Mouse (Mus musculus): ENCODE data around the gene Pdcd1lg2.
"Not testable (repeated sequence)": the region's sequence is repeated elsewhere in the genome, so short reads cannot be mapped to it uniquely, and the experiment has no call there.

The Pdcd1lg2 gene

DNA sequence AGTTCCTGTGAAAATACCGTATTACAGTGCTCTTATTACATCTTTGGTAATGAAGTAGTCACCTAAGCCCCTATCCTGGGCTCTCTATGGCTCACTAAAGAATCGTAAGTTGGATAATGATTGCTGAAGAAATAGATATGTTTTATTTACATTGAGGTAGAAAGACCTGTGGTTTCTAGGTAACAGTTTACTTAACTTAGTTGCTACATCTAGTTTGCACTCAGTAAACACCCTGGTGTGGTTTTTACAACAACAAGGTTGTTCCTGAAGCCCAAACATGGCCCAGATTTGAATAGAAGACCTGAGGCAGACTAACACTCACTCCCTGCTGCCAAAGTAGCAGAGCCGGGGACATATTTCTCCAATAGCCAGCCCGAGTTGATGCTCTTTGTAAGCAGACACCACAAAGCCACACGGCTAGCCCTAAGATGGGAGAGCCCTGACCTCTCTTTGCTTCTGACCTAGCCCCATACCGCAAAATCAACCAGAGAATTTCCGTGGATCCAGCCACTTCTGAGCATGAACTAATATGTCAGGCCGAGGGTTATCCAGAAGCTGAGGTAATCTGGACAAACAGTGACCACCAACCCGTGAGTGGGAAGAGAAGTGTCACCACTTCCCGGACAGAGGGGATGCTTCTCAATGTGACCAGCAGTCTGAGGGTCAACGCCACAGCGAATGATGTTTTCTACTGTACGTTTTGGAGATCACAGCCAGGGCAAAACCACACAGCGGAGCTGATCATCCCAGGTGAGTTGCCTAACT is 30.7 kb upstream of the Pdcd1lg2 start:
- no peak for DNase-seq (ENCODE audit: low read depth in 1 of 2, low spot score in 2 of 2)

DNA sequence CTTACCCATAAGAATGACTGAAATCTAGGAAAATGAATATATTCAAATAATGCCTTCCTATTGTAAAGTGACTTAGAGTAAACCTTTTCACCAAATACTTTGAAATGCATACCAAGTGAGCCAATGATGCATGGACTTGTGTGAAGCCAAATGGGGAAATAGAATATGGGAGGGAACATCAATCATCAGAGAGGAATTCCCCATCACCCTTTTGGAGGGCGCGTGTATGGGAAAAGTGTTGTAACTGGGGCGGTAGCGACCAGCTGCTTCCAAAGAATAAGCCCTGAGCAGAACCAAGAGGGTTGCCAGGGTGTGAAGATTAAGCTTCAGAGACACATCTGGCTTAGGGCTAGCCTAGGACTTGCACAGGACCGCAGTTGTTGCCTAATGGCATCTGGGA is 27.4 kb upstream of the Pdcd1lg2 start:
- peak in 1 of 2 experiments; percentile 42 for DNase-seq (ENCODE audit: low read depth in 1 of 2, low spot score in 2 of 2)

DNA sequence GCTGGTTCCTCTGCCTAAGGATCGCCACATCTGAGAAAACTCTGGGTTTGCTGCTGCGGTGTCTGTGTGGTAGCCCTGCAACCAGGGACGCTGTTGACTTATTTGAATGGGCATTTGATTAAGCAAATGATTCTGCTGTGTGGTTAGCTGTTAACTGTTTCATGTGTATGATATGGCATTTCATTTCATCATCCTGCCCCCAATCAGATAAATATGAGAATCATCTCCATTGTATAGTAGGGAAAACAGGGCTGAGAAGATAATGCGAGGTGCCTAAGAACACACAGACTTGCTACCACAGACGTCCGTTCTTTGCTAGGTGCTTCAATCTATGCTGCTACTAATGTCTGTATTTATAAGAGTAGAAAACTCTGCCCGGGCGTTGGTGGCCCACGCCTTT is 26.3 kb upstream of the Pdcd1lg2 start:
- no peak for DNase-seq (ENCODE audit: low read depth in 1 of 2, low spot score in 2 of 2)

DNA sequence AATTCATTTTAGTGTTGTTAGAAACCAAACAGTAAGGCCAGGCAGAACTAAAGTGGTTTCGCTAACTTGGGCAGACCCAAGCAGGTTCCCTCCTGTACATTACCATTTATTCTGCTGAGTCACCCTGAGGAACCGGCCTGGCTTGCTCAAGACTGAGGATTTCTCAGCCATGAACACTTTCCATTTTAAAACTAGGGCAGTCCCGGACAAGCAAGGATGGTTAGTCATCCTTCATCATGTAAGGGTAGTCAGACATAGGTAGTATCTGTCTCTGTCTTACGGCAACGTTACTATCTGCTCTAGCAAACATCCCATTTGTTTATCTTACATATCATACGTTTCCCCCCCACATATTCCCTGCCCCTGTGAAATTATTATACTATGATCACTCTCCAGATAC is 25.7 kb upstream of the Pdcd1lg2 start:
- DNase-seq (ENCODE audit: low read depth in 1 of 2, low spot score in 2 of 2), result peak; percentile 40 to 54

DNA sequence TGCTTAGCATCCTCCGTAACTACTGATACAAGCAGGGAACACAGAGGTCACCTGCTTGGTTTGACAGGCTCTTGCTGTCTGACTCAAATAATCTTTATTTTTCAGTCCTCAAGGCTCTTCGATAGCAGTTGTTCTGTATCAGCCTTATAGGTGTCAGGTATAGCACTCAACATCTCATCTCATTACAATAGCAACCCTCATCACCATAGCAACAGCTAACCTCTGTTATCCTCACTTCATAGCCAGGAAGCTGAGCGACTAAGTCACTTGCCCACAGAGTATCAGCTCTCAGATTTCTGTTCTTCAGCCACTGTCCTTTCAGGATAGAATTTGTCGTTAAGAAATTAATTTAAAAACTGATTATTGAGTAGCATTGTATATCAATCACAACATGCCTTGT is 24.9 kb upstream of the Pdcd1lg2 start:
- no peak for DNase-seq (ENCODE audit: low read depth in 1 of 2, low spot score in 2 of 2)

DNA sequence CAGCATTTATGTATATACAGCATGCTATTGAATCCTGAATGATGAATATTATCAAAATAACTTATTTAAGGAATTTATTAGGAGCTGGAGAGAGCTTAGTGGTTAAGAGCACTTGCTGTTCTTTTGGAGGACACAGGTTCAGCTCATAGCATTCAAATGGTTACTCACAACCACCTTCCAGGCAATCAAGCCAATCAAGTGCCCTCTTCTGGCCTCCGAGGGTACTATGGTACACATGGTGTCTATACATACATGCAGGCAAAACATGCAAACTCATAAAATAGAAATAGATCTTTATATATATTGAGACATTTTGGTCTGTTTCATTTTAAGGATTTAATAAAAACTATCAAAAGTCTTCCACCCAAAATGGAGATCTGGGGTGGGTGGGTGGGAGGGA is 21.9 kb upstream of the Pdcd1lg2 start:
- no peak for DNase-seq (ENCODE audit: low read depth in 1 of 2, low spot score in 2 of 2)

DNA sequence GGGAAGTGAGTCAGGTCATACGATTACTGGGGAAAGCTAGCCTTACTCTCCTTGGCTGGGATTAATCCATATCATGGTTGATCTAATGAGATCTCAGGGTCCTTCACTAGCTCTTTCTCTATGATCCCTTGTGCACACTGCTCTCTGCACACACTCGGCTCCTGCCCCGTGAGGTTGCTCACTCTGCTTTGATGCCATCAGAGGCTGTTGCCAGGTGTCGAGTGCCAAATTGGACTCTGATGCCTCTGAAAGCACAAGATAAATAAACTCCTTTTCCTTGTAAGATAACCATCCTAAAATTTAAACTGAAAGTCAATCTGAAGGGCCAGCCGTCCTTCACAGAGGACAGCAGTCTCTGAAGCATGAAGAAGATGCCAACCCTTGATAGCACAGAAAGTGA is 20.2 kb upstream of the Pdcd1lg2 start:
- no peak for DNase-seq (ENCODE audit: low read depth in 1 of 2, low spot score in 2 of 2)

DNA sequence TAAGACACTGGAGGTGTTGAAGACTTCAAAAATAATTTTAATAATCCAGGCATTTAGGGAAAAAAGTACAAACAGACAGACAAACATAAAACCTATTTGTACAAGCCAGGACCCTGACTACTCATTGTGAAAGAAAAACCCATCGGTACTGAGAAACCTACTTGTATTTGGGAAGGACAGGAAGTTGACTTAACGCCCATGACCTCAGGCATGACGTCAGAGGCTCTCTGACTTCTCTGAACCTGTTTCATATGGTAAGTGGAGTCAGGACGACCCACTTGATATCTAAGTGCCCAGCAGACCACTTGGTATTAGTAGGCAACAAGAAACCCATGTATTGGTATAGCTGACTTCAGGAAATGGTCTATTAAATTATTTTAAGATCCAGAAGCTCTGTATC is 19.4 kb upstream of the Pdcd1lg2 start:
- no peak for DNase-seq (ENCODE audit: low read depth in 1 of 2, low spot score in 2 of 2)

DNA sequence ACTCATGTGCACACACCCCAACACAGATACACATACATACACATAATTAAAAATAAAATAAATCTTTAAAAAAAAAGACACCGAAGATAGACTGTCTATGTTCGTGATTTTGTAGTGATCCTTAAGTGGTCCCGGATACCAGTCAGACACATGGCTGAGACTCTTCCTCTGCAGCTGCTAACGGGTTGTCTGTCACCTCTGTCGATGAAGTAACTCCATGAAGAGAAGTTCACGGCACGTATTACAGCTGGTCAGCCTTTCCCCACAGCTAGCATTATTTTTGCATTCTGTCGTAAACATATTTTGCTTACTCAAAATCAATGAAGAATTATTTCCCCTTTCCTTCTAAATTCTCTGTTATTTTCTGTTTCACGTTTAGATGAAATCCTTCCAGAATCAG is 17.4 kb upstream of the Pdcd1lg2 start:
- DNase-seq (ENCODE audit: low read depth in 1 of 2, low spot score in 2 of 2), result no peak

DNA sequence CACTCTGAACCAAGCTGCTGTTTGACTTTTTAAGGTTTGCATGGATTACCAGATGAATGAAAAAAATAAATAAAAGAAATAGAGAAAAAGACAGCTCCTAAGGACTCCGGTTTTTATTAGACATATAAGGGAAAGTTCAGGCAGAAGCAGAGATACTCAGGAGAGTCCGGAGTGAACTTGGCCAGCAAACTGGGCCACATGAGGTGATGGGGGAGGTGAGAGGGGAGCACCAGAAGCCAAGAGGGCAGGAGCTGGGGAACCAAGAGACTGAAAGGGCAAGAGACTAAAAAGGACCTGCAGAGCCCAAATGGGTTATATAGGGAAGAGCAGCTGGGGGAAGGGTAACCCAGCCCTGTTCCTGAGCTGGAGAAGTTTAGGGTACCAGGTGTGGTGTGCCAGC is 16.0 kb upstream of the Pdcd1lg2 start:
- no peak for DNase-seq (ENCODE audit: low read depth in 1 of 2, low spot score in 2 of 2)

DNA sequence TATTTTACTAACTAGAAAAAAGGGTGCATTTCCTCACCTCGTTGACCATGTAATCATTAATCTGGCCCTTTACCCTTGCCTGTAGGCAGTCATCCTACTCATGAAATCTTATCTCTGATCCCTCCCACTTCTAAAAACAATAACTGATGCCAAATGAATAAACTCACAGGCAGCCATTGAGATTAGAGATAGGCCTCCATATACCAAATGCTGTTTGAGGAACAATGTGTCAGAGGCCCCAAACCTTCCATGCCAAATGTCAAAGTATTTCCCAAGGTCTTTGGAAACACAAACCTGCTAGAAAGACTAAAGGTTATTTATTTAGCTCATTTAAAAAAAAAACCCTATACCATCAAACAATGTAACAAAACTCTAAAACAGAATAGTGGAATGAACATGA is 14.4 kb upstream of the Pdcd1lg2 start:
- DNase-seq (ENCODE audit: low read depth in 1 of 2, low spot score in 2 of 2), result no peak

DNA sequence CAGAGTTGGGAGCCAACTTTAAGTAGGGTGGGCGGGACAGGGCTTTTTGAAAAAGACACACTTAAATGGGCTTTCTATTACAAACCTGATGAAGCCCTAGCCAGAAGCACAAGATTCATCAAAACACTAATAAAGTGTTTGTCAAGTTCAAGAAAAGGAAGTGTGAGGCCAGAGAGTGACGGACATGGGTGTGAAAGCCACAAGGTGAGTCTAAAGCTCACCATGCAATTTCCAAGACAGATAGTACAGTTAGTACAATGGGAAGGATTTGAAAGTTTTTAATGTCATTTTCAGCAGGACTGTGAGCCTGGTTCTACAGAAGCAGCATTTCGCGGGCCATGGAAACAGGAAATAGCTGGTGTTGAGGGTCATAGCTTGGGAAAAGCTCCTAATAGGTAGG is 10.9 kb upstream of the Pdcd1lg2 start:
- no peak for DNase-seq (ENCODE audit: low read depth in 1 of 2, low spot score in 2 of 2)

DNA sequence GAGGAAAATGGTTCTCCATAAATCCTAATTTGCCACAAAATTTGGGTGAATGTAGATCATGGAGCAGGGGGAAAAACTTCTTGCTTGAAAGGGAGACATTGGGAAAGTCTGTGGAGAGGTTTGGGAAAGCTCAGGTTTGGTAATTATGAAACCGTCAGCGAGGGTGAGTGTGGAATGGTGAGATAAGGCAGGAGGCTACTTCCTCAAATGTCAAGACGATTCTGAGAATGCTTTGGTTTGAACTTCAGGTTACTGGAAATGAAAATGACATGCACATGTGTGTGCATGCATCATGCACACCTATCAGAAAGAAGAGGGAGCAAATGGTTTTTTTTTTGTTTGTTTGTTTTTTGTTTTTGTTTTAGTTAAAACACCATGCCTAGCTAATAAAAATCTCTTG is 10.3 kb upstream of the Pdcd1lg2 start:
- no peak for DNase-seq (ENCODE audit: low read depth in 1 of 2, low spot score in 2 of 2)

DNA sequence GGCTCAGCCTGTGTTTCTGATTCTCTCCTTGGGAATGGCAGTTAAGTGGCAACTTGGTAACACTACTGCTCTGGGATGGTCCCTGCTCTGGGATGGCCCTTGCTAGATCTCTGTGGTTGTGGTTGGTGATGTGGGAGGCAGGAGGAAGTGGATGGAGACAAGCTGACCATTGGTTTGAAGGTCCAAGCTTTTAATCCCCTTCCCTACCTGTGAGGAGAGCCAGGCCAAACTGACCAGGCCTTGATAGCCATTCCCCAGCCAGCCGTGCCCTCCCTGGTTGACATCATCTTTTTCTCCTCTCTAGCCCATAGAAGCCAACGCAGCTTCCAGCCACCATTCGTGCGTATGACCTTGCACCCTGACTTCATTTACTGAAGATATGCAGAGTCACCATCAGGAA is 8.1 kb upstream of the Pdcd1lg2 start:
- DNase-seq (ENCODE audit: low read depth in 1 of 2, low spot score in 2 of 2), result no peak

DNA sequence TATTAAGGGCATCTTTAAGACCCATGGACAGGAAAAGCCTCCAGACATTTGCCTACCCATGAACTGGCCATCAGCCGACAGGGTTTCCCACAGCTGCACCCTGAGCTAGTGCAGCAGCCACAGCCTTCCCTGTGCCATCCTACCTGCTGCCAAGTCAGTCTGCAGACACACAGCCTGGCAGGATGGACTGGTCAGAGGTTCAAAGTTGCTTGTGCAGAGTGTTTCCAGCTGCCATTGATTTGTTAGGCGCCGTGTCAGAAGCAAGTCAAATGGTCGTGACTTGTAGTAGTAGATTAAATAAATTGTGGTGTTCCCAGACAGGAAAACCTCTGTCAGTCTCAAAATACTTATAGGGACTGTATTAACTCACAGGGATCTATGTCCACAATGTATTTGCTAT is 7.5 kb upstream of the Pdcd1lg2 start:
- DNase-seq (ENCODE audit: low read depth in 1 of 2, low spot score in 2 of 2), result no peak

DNA sequence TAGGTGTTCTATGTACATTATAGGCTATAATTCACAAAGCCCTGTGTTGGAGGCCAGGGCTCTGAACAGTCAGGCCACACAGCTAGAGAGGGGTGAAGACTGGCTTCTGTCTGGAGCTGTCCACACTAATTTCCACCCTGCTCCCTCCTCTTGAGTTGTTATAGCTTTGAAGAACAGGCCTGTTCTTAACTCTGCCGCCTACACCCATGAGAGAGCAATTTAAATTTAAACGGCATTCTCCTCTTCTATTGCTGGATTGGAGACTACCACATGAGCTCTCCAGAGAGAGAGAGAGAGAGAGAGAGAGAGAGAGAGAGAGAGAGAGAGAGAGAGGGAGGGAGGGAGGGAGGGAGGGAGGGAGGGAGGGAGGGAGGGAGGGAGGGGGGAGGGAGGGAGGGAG is 5.3 kb upstream of the Pdcd1lg2 start:
- DNase-seq (ENCODE audit: low read depth in 1 of 2, low spot score in 2 of 2), result no peak

DNA sequence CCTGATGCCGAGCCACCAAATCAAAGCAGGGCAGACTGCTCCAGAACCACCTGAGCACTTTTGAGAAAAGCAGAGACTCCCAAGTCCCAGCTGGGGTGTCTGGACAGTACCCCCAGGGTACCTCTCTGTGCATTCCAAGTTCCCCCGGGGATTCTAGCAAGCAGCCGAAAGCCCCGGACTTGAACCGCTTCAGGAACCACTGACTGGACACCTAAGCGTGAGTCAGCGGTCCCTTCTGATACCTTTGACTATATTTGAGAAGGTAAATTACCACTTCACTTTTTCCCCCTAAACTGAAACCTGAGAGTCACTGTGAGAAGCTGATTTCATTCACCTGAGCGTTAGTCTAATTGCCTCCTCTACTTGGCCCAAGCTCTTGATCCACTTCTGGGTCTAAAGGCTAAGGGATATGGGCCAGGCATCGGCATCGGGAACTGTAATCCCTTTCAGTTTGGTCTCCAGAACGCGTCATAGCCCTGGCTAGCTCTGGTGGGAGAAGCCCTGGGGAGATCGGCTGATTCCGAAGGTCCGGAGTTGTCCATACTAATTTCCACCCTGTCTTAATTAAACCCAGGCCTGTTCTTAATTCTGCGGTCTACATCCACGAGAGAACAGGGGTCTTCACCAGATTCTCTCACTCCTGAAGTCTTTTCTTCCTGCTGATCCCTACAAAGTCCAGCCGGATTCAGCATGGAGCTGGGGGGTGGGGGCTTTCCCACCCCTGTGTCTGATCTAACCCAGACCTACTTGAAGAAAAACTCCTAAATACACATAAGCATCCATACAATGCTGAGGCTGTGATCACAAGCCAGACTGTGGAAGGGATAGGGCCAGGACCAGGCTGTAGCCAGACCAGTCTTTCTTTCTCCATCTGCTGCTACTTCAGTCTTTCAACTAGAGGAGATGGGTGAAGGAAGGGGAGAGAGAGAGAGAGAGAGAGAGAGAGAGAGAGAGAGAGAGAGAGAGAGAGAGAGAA is 4.4 kb upstream of the Pdcd1lg2 start:
- no peak for DNase-seq (ENCODE audit: low read depth in 1 of 2, low spot score in 2 of 2)

DNA sequence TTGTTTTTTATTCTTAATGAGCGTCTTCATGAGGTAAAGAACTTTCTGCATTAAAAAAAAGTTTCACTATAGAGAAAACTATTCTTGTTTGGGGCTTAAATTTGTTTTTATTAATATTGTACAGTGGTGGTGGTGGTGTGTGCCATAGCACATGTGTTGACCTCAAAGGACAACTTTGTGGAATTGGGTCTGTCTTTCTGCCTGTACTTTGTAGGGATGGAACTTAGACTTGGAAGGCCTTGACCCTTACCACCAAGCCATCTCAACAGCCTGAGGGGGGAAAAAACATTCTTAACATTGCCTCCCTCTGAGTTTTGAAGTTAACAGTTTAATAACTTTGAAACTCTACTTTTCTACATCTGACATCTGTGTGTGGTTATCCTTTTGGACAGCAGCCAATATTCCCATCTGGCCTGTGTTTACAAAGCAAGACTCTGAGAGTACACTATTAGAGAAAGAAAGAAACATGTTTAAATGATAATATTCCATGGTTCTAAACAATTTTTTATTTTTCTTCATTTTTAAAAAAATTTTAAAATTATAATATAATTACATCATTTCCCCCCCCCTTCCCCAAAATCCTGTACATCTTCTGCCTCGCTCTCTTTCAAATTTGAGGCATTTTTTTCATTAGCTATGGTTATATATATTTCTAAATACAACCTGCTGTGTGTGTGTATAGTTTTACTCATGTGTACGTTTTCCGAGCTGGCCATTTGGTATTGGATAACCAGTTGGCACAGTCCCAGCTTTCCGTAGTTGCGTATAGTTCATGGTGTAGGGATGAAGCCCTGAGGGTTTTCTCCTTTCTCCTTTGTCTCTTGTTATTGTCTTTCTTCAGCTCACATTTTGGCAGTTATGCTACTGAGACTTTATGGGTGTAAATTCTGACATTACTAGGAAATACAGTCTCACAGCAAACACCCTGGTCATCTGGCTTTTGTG is 2.0 kb downstream of the Pdcd1lg2 start:
- DNase-seq (ENCODE audit: low read depth in 1 of 2, low spot score in 2 of 2), result no peak

DNA sequence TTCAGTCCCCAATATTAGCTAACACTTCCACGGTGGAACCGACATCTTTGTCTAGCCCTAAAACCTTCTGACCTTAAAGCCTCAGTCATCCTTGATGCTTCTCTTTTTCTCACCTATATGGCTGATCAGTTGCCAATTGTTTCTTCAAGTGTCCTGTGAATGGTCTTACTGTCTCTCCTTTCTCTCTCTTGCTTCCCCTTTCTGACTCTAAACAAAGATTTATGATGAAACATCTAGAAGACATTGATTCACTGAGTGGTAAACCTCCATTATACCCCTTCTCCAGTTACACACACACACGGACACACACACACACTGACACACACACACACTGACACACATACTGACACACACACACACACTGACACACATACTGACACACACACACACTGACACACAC is 3.8 kb downstream of the Pdcd1lg2 start:
- DNase-seq (ENCODE audit: low read depth in 1 of 2, low spot score in 2 of 2), result peak in 1 of 2 experiments; percentile 3

DNA sequence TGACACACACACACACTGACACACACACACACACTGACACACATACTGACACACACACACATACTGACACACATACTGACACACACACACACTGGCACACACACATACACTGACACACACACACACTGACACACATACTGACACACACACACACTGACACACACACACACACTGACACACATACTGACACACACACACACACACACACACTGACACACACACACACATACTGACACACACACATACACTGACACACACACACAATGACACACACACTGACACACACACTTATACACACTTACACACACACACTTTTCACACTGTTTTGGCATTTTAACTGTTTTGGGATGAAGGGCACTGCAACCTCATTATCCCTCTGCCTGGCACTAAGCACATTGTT is 4.2 kb downstream of the Pdcd1lg2 start:
- DNase-seq (ENCODE audit: low read depth in 1 of 2, low spot score in 2 of 2), result not testable (repeated sequence)

DNA sequence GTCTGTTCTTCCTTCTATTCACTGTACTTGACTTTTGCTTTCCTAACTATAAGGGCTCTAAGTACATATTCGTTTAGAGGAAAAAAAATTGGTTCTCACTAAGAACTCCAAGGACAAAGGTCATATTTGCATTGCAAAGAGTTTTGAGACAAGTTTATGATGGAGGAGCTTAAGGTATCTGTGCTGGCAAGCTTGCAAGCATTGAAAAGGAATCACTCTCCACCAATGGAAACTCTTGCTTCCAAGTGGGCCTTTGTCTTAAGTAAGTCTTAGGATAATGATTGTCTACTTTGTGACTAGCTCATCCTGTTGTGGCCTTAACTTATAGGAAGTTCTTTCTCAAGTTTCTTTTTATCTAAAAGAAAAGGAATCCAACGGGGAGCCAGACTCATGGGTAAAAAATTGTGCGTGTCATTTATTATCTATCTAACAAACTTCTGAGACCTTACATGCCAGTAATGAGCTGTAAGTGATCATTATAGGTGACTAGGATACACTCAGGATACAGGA is 5.7 kb downstream of the Pdcd1lg2 start:
- no peak for DNase-seq (ENCODE audit: low read depth in 1 of 2, low spot score in 2 of 2)
